Mouse (Mus musculus): Measurements from ENCODE around the gene Folr1.

Folr1 gene

DNA sequence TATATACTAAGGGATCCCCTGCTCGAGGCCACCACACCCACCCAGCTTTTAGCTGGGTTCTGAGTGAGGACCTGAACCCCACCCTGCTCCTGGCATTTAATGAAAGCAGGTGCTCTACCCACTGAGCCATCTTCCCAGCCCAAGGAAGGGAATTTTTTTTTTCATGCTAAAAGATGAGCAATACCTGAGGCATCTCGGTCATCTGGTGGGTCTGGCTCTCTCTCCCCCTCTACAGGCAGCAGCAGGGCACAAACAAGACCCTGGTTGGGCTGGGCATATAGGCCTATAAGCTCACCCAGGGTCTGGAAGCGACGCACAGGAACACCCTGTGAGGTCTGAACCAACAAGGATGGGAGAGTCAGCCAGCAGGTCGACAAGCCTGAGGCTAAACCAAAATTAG, 37.2 kb downstream of the Folr1 start:
- no peak for DNase-seq (ENCODE audit: low read depth, low spot score)

GRCm38 (mm10) chr7:101832372-101832771, 38.2 kb downstream of the Folr1 start:
- DNase-seq (ENCODE audit: low read depth, low spot score) = no peak

DNA sequence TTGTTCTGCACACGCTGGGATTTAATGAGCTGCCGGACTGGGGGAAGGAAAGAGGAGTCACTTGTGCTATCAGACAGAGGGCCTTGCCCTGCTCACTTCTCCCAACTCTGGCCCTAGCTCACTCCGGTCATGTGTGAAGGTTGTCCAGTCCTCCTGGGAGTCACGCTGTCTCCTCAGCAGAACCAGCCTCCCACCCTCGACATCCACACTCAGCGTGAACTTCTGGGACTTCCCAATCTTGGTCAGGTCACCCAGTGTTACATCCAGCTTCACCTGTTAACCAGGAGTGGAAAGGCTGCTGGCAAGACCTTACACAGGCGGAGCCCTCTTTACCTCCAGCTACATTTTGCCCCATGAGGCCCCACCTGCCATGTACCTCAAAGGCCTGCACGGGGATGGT, 39.2 kb downstream of the Folr1 start:
- DNase-seq (ENCODE audit: low read depth, low spot score) = no peak

GRCm38 (mm10) chr7:101830373-101830772, 40.2 kb downstream of the Folr1 start:
- DNase-seq (ENCODE audit: low read depth, low spot score) = no peak

- no peak for DNase-seq (ENCODE audit: low read depth, low spot score)
Measured at GRCm38 (mm10) chr7:101823758-101824630, 46.6 kb downstream of the Folr1 start.

DNA sequence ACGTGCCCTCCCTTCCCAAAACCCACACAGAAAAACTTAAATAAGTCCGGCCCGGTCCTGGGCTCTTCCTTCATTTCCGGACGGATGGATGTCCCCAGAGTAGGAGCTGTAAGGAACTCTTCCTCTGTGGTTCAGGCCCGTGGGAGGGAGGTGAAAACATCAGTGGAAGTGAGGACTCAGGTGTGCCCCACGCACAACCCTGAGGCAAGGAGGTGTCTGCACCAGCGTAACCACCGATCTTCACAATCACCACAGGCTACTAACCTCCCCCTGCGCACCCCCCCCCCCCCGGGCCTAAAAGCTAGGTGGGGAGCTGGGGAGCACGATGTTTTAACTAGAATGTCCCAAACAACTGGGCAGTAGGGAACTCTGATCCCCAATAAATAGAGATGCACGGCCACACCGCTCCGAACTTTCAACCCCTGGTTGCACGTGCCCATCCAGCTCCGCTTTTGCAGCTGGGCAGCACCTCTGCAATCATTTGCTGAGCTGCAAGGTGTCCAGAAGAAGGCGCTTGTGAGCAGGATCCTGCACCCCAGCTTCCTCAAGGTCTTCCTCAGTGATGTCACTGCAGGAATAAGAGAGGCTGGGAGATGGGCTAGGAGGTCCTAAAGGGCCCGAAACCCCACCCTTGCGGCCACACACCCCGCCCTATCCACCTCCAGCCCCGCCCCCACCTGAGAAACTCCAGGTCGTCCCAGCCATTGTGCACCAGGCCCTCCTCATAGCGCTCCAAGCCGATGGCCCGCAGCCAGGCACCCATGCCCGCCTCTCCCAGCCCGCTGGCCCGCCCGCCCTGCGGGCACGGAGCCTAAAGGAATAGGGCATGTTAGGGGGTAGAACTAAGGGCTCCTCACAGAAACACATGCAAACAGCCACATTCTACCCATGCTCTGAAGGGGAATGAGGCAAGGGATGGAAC, 47.5 kb downstream of the Folr1 start:
- DNase-seq (ENCODE audit: low read depth, low spot score) = no peak

GRCm38 (mm10) chr7:101821571-101822501, 48.8 kb downstream of the Folr1 start:
- no peak for DNase-seq (ENCODE audit: low read depth, low spot score)

DNA sequence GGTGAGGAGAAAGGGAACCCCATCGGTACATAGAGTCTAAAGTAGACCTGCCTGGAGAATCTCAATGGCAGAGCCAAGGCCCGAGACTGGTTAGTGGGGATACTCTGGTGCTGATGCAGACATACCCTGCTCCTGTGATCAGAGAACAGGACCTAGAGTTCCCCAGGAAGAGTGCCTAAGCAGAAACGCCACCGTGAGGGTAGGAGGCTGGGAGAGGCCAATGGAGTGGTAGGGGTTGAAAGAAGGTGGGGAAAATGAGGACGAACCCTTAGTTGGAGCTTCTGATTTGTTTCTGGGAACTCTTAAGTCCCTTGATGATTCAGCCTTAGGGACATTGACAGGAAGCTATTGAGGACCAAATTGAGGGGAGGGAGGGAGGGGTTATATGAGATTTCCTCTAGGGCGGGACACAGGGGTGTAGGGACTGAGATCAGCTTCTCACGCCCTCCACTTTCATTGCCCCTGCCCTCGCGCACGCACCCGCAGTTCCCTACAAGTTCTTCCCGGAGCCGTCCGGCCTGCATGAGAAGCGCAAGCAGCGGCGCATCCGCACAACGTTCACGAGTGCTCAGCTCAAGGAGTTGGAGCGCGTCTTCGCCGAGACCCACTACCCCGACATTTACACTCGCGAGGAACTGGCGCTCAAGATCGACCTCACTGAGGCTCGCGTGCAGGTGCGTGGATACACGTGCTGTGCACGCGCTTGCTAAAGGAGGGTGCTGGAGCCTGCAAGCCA, 50.1 kb downstream of the Folr1 start:
- DNase-seq (ENCODE audit: low read depth, low spot score) = no peak

DNA sequence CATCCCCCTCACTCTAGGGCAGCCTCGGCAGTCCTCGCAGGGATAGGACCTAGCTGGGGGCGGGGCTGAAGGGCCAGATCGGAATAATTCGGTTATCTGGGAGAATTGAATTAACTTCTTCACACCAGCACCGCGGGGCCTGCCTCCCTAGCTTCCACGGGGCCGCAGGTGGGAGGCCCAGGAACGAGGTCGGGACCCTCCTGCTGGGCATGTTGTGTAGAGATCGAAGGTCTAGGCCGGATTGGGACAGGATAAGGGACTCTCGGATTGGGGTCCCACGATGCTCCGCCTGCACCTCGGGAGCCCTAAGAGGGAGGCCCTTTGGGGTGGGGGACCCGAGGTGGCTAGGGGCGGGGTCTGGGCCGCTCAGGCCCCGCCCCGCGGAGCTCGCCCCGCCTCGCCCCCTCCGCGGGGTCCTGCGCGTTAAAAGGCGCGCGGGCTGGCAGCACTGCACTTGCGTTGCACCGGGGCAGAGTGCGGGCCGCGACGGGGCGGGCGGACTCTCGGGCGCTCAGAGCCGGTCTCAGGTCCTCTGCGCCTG, 52.7 kb downstream of the Folr1 start, which contains the start of gene Phox2a:
Gene Phox2a (plus strand): TSS at position 453 of the 541 bp plus-strand sequence.
- no peak for DNase-seq (ENCODE audit: low read depth, low spot score)
